Comparison of ENCODE assay signal across 9 mouse cellular contexts in the genomic region with DNA sequence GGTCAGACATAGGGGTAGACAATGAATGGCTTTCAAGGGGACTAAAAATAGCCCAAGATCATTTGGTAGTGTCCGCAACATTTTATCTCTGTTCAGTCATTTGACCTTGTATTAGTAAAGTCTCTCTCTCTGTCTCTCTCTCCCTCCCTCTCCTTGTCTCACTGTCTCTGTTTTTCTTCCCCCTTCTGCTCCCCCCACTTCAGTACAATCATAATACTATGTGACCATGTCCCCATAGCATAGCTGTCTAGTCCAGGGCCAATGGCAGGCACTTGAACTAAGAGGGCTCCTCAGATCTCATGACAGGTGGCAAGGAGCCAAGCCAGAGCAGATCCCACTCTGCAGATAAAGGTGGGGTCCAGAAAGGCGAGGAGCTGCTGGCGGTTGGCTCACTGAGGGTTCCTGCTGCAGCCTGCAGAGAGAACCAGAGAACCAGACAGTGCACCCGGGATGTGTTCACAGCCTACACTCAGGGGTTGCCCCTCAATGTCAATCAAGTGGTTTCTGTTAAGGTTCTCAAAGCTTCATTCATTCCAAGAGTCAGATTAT. TPM values are rescaled to one million over a fixed set of nuclear protein-coding genes. Genes with fewer than 3 reads are reported as not detected.
DNase-seq lines count a peak whose midpoint lies in the region; ATAC-seq lines count a peak whose summit lies in the region.
"Had no signal": no experiment of that assay in that cellular context is flagged by ENCODE, and none has a peak within 500 bp of the region (broad histone marks: within the 10 kb centered on the region; RNA-seq: fewer than 3 reads in every experiment).

No protein-coding gene starts in this region.

- DNase-seq in gastrocnemius, postnatal 14 days, result peak; percentile 11
- DNase-seq in gastrocnemius, postnatal 25 days, result no peak
- peak; percentile 22 to 49 for DNase-seq in lung, postnatal 4 days
- no peak for DNase-seq in layer of hippocampus, postnatal 14 days (ENCODE audit: low spot score in 2 of 2)
- DNase-seq in layer of hippocampus, adult 8-10 months (ENCODE audit: low spot score in 2 of 2), result no peak
- DNase-seq in midbrain, embryonic 10.5 days (ENCODE audit: low spot score), result no peak

- H3K9me3 ChIP-seq in intestine, embryonic 15.5 days, result no peaks in the 10 kb centered on the region
- H3K9me3 ChIP-seq in midbrain, embryonic 10.5 days (replicated peaks), result no peaks in the 10 kb centered on the region
- H3K9me3 ChIP-seq: embryonic facial prominence, embryonic 13.5 days had no signal

- peak; percentile 61 for ATAC-seq in intestine, embryonic 15.5 days

- no peak overlapping the region for H3K9ac ChIP-seq in intestine, embryonic 15.5 days
- H3K9ac ChIP-seq: embryonic facial prominence, embryonic 13.5 days had no signal

- WGBS in intestine, embryonic 15.5 days, result 40% methylated on average over 4 of the region's 4 CpGs
- 85% methylated on average over 4 of the region's 4 CpGs for WGBS in midbrain, embryonic 10.5 days

- peak overlapping the region; percentile 15 for H3K4me2 ChIP-seq in intestine, embryonic 15.5 days (replicated peaks)
- H3K4me2 ChIP-seq: embryonic facial prominence, embryonic 13.5 days had no signal

- peak overlapping the region; percentile 86 for H3K27ac ChIP-seq in brown adipose tissue, adult 24 weeks (replicated peaks; ENCODE audit: low read depth, low read length)
- H3K27ac ChIP-seq in intestine, embryonic 15.5 days, result peak overlapping the region; percentile 51; the same call in 1 of the 2 replicates
- no peak overlapping the region for H3K27ac ChIP-seq in midbrain, embryonic 10.5 days (replicated peaks)
- H3K27ac ChIP-seq: embryonic facial prominence, embryonic 13.5 days had no signal

- peaks cover 7% of the 10 kb centered on the region; the same call in 1 of the 2 replicates for H3K4me1 ChIP-seq in brown adipose tissue, adult 24 weeks (ENCODE audit: control insufficient read depth, insufficient read depth, insufficient read length, low read length)
- H3K4me1 ChIP-seq in intestine, embryonic 15.5 days (replicated peaks), result peaks cover 16% of the 10 kb centered on the region
- H3K4me1 ChIP-seq in midbrain, embryonic 10.5 days, result no peaks in the 10 kb centered on the region

- H3K27me3 ChIP-seq in intestine, embryonic 15.5 days (replicated peaks), result no peaks in the 10 kb centered on the region
- H3K27me3 ChIP-seq in midbrain, embryonic 10.5 days (ENCODE audit: low read depth, poor library complexity, severe bottlenecking), result no peaks in the 10 kb centered on the region
- H3K27me3 ChIP-seq: embryonic facial prominence, embryonic 13.5 days had no signal

- intact Hi-C loops in gastrocnemius, postnatal 14 days (cut with DNase I; ENCODE audit: low total_unique reads), result no loop called here

- H3K4me3 ChIP-seq in brown adipose tissue, adult 24 weeks (ENCODE audit: insufficient read depth, low read depth, low read length), result no peak overlapping the region
- H3K4me3 ChIP-seq in intestine, embryonic 15.5 days (replicated peaks), result no peak overlapping the region
- H3K4me3 ChIP-seq in midbrain, embryonic 10.5 days, result no peak overlapping the region
- H3K4me3 ChIP-seq: embryonic facial prominence, embryonic 13.5 days had no signal

- no peaks in the 10 kb centered on the region for H3K36me3 ChIP-seq in intestine, embryonic 15.5 days
- no peaks in the 10 kb centered on the region for H3K36me3 ChIP-seq in midbrain, embryonic 10.5 days
- H3K36me3 ChIP-seq: embryonic facial prominence, embryonic 13.5 days had no signal

RNA-seq across cellular contexts. Expression of a gene that starts 34.9 kb away (rescaled TPM):
- total RNA-seq in gastrocnemius, postnatal 14 days (2021), result 1 to 10 TPM; 4.3 to 6.4 TPM
- total RNA-seq in gastrocnemius, postnatal 25 days (2021), result 1 to 10 TPM; 1.6 to 3.1 TPM
- polyA plus RNA-seq in brown adipose tissue, adult 24 weeks (2012; ENCODE audit: insufficient read depth, insufficient read length, missing spikeins), result 3.9 and 4.2 TPM in 2 replicates
- polyA plus RNA-seq in intestine, embryonic 15.5 days (2015; fragmentation: Nextera tagmentation; extraction: Ambion mirVana), result 26.3 and 31.1 TPM in 2 replicates
- 10 to 100 TPM; 12.9 to 13.0 TPM for total RNA-seq in layer of hippocampus, postnatal 14 days (2021)
- 10 to 100 TPM; 16.4 to 23.0 (median 20.2) TPM for total RNA-seq in layer of hippocampus, adult 8-10 months (2022)
- polyA plus RNA-seq in midbrain, embryonic 10.5 days (2016; fragmentation: Nextera tagmentation; extraction: Ambion mirVana), result 28.7 and 28.9 TPM in 2 replicates

Comparison
In these comparisons a context has a peak if more than half of its experiments do, and no peak if none do; other contexts are left out.
1. DNase-seq: peak in gastrocnemius, postnatal 14 days (single experiment) and lung, postnatal 4 days (2 of 2); none in gastrocnemius, postnatal 25 days (single experiment), layer of hippocampus, postnatal 14 days (0 of 2), layer of hippocampus, adult 8-10 months (0 of 2) and midbrain, embryonic 10.5 days (single experiment).